Mouse (Mus musculus) hindbrain, embryonic 11.5 days (tissue): ENCODE measurements around the gene Arhgef38. TPM values are rescaled to one million over a fixed set of nuclear protein-coding genes. Genes with fewer than 3 reads are reported as not detected.
A peak's percentile ranks its signal among the peaks of the same experiment; 100 is the strongest.

ENCODE experiments used
- ATAC-seq: fragments of 200-750 bp; cut with Nextera tagmentation; 2 replicates; pipeline ENCODE4 v1.8.0; 2017; ENCODE audit warnings: mild to moderate bottlenecking, moderate TSS enrichment, moderate library complexity; ENCODE audit not compliant: low FRiP score
- DNase-seq: peaks from one replicate; pipeline ENCODE4 v3.0.0-alpha.2; 2015; ENCODE audit warnings: low spot score
- H3K27ac ChIP-seq: fragments of 300-500 bp; sonication (generic); 2 replicates; pipeline ENCODE4 v1.5.1; 2014; ENCODE audit warnings: mild to moderate bottlenecking, low read depth, low read length
- H3K27me3 ChIP-seq: fragments of 300-500 bp; sonication (generic); 2 replicates; pipeline ENCODE4 v1.6.1; 2014; ENCODE audit warnings: mild to moderate bottlenecking, low read length, moderate library complexity, mixed read lengths; ENCODE audit not compliant: control insufficient read depth, insufficient read depth
- H3K36me3 ChIP-seq: fragments of 300-500 bp; sonication (generic); 2 replicates; pipeline ENCODE4 v1.6.1; 2014; ENCODE audit warnings: mild to moderate bottlenecking, low read length, moderate library complexity, mixed read lengths; ENCODE audit not compliant: control insufficient read depth, insufficient read depth
- H3K4me1 ChIP-seq: fragments of 300-500 bp; sonication (generic); replicated peaks from 2 replicates; pipeline ENCODE4 v1.6.1; 2014; ENCODE audit warnings: low read length, mixed read lengths; ENCODE audit not compliant: control insufficient read depth, insufficient read depth
- H3K4me2 ChIP-seq: fragments of 300-500 bp; sonication (generic); replicated peaks from 2 replicates; pipeline ENCODE4 v1.6.1; 2014; ENCODE audit warnings: mild to moderate bottlenecking, low read depth, low read length
- H3K4me3 ChIP-seq: fragments of 300-500 bp; sonication (generic); 2 replicates; pipeline ENCODE4 v1.5.1; 2014; ENCODE audit warnings: low read depth, low read length
- H3K9ac ChIP-seq: fragments of 300-500 bp; sonication (generic); 2 replicates; pipeline ENCODE4 v1.6.1; 2014; ENCODE audit warnings: low read depth, low read length
- H3K9me3 ChIP-seq: fragments of 300-500 bp; sonication (generic); 2 replicates; pipeline ENCODE4 v1.6.1; 2016; ENCODE audit warnings: low read length; ENCODE audit not compliant: control insufficient read depth
- WGBS: fragments of 180-500 bp; shearing (Covaris S2); extraction: QIAGEN DNeasy Blood & Tissue Kit; methylation state at CpG from one replicate; pipeline ENCODE4 v1.1.7; 2014; 5-methylcytosine and 5-hydroxymethylcytosine counted together
- polyA plus RNA-seq: library from polyadenylated mRNA; unstranded; fragments of >200 nt; fragmentation: Nextera tagmentation; extraction: Ambion mirVana; gene quantifications from 2 replicates; pipeline ENCODE4 v1.2.1, GENCODE M21; 2014

Gene Arhgef38
- polyA plus RNA-seq = 0.23 and 0.61 TPM in 2 replicates

DNA sequence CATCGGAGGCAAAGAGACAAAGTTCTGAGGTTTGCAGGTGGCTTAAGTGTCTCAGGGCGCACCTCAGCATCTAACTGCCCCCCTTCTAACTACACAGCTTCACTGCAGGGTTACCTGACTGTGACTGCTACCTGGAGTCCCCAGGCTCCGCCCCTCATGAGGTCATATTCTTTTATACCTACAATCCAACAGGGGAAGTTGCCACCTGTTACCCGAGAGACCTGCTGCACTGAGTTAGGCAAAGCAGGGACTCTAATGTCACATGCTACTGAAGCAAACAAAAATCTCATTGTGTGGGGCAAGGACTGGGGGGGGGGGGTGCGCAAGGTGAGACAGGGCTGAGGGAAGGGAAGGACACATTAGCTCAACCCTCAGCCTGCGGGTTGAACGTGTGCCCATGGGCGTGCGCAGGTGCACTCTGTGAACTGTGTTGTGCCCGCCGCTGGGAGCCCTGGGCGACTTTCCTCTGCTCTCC lies at the start of gene Arhgef38:
Arhgef38 (minus strand) TSS at position 129 of the 475 bp plus-strand sequence.
- H3K9ac ChIP-seq = no peak within 1 kb of the TSS
- WGBS = 59% methylated on average over 11 of the region's 12 CpGs
- no peak within 1 kb of the TSS for H3K4me3 ChIP-seq
- H3K27me3 ChIP-seq = no peaks in the 10 kb centered on the region
- no peaks in the 10 kb centered on the region for H3K36me3 ChIP-seq
- no peaks in the 10 kb centered on the region for H3K9me3 ChIP-seq
- ATAC-seq = no peak
- H3K27ac ChIP-seq = no peak within 1 kb of the TSS
- no peaks in the 10 kb centered on the region for H3K4me1 ChIP-seq
- H3K4me2 ChIP-seq = no peak within 1 kb of the TSS
- no peak for DNase-seq

DNA sequence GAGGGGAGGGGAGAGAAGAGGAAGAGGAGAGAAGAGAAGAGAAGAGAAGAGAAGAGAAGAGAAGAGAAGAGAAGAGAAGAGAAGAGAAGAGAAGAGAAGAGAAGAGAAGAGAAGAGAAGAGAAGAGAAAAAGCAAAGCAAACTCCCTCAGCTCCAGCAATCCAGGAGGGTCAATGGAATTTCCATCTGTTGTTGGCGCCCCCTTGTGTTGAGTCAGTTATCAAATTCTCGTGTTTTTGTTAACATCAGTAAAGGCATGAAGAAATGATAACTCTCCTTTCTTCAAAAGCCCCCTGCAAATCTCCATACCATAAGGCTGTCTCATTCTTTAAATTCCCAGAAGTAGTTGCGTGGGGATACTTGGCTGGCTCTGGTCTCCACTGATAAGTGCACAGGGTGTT lies 37.1 kb upstream of the Arhgef38 start:
- Histone ChIP-seq H3K4me2 (no peak overlapping the region), H3K4me1 (no peaks in the 10 kb centered on the region), H3K27me3 (no peaks in the 10 kb centered on the region), H3K9ac (no peak overlapping the region), H3K27ac (no peak overlapping the region), H3K36me3 (no peaks in the 10 kb centered on the region), H3K9me3 (no peaks in the 10 kb centered on the region), H3K4me3 (no peak overlapping the region)
- ATAC-seq = no peak
- DNase-seq = peak; percentile 79
- WGBS = 14% methylated on average over 3 of the region's 3 CpGs

DNA sequence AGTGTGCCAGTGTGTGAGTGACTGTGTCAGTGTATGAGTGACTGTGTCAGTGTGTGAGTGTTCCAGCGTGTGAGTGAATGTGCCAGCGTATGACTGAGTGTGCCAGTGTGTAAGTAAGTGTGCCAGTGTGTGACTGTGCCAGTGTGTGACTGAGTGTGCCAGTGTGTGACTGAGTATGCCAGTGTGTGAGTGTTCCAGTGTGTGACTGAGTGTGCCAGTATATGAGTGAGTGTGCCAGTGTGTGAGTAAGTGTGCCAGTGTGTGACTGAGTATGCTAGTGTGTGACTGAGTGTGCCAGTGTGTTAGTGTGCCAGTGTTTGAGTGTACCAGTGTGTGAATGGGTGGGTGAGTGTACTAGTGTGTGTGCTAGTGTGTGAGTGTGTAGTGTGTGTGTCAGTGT lies 24.1 kb upstream of the Arhgef38 start:
- Histone ChIP-seq H3K36me3 (no peaks in the 10 kb centered on the region), H3K9me3 (no peaks in the 10 kb centered on the region), H3K27ac (no peak overlapping the region; the same call in 1 of the 2 replicates), H3K27me3 (no peaks in the 10 kb centered on the region), H3K4me3 (no peak overlapping the region), H3K4me2 (no peak overlapping the region), H3K9ac (no peak overlapping the region), H3K4me1 (no peaks in the 10 kb centered on the region)
- ATAC-seq = no peak
- no peak for DNase-seq
- WGBS = 94% methylated on average over 2 of the region's 2 CpGs

GRCm38 (mm10) chr3:133255842-133256241 lies 21.1 kb upstream of the Arhgef38 start:
- H3K9ac ChIP-seq = no peak overlapping the region
- no peaks in the 10 kb centered on the region for H3K27me3 ChIP-seq
- H3K4me2 ChIP-seq = no peak overlapping the region
- 77% methylated on average over 4 of the region's 4 CpGs for WGBS
- no peak for DNase-seq
- H3K27ac ChIP-seq = no peak overlapping the region
- no peaks in the 10 kb centered on the region for H3K9me3 ChIP-seq
- H3K36me3 ChIP-seq = no peaks in the 10 kb centered on the region
- no peak for ATAC-seq
- no peak overlapping the region for H3K4me3 ChIP-seq
- H3K4me1 ChIP-seq = no peaks in the 10 kb centered on the region

- peak; percentile 13 for DNase-seq
- no peak overlapping the region for H3K27ac ChIP-seq
- 74% methylated on average over 9 of the region's 9 CpGs for WGBS
Measured at GRCm38 (mm10) chr3:133244027-133244426, 9.3 kb upstream of the Arhgef38 start.

GRCm38 (mm10) chr3:133241916-133242315 lies 7.2 kb upstream of the Arhgef38 start:
- Histone ChIP-seq H3K4me1 (no peaks in the 10 kb centered on the region), H3K4me2 (no peak overlapping the region), H3K27ac (no peak overlapping the region), H3K36me3 (no peaks in the 10 kb centered on the region), H3K9ac (no peak overlapping the region), H3K9me3 (no peaks in the 10 kb centered on the region), H3K4me3 (no peak overlapping the region), H3K27me3 (no peaks in the 10 kb centered on the region)
- ATAC-seq (no peak), DNase-seq (no peak)
- 67% methylated on average over 1 of the region's 1 CpGs for WGBS

More at GRCm38 (mm10) chr3:133244027-133244426, 9.3 kb upstream of the Arhgef38 start:
- Histone ChIP-seq H3K9me3 (no peaks in the 10 kb centered on the region), H3K4me2 (no peak overlapping the region), H3K4me3 (no peak overlapping the region), H3K27me3 (no peaks in the 10 kb centered on the region), H3K4me1 (no peaks in the 10 kb centered on the region), H3K36me3 (no peaks in the 10 kb centered on the region), H3K9ac (no peak overlapping the region)
- ATAC-seq = no peak

DNA sequence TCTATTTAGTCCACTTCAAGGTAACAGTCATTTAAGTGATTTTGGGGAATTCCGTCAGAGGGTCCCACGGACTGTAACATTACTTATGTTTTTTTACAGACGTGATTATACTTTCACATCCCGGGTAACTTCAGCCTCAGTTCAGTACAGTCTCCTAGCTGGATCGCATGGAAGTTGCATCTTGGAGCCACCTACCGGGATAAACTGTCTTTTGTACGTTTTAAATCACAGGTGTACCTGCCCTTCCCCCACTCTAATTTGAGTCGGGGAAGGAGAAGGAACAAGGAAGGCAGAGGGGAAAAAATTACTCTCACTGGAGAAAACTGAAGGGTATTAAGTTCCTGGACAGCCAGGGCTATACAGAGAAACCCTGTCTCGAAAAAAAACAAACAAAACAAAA lies 756 bp downstream of the Arhgef38 start:
- DNase-seq = no peak

DNA sequence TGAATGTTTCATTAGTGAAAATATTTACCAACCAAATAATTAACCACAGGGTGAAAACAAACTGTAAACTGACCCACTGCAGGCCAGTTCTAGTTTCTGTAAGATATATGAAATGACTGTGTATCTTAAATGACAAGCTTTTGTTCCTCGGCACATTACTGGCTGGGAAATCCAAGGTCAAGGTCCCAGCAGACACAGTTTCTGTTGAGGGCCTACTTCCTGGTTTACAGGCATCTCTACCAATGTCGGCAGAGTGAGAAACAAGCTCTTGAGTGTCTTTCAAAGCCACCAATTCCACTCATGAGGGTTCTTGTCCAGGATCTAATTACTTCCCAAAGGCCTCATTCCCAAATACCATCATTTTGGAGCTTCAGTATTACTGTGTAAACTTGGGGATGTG lies 4.3 kb downstream of the Arhgef38 start:
- WGBS = 95% methylated on average over 2 of the region's 2 CpGs
- Histone ChIP-seq H3K4me1 (no peaks in the 10 kb centered on the region; the same call in 1 of the 2 replicates), H3K27me3 (no peaks in the 10 kb centered on the region), H3K36me3 (no peaks in the 10 kb centered on the region), H3K4me3 (no peak overlapping the region), H3K9ac (no peak overlapping the region), H3K27ac (no peak overlapping the region), H3K4me2 (no peak overlapping the region), H3K9me3 (no peaks in the 10 kb centered on the region)
- ATAC-seq = no peak
- no peak for DNase-seq

More for the DNA sequence above, 756 bp downstream of the Arhgef38 start:
- no peak overlapping the region for H3K9ac ChIP-seq
- H3K9me3 ChIP-seq = no peaks in the 10 kb centered on the region
- ATAC-seq = no peak
- H3K4me3 ChIP-seq = no peak overlapping the region
- no peaks in the 10 kb centered on the region for H3K4me1 ChIP-seq
- 66% methylated on average over 9 of the region's 9 CpGs for WGBS
- no peaks in the 10 kb centered on the region for H3K36me3 ChIP-seq
- no peak overlapping the region for H3K27ac ChIP-seq
- no peak overlapping the region for H3K4me2 ChIP-seq
- no peaks in the 10 kb centered on the region for H3K27me3 ChIP-seq

DNA sequence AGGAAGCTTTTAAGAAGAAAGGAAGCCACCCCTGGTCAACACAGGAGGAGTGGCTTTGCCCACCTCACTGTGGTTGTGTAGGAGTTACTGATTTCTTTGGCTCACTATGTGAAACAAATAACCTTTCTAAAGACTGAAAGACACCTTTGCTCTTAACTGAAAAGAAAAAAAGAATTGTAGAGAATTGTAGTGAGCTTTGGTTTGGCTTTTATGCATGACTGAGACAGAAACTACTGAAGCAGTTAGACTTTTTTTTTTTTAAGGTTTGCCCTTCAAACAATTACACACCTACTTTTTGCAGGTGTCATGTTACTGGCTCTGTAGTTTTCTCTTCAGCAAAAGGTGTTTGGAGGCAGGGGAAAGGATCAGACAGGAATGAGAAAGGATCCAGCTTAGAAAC lies 5.2 kb downstream of the Arhgef38 start:
- no peak overlapping the region for H3K4me3 ChIP-seq
- H3K27ac ChIP-seq = no peak overlapping the region
- H3K36me3 ChIP-seq = no peaks in the 10 kb centered on the region
- no peak overlapping the region for H3K4me2 ChIP-seq
- DNase-seq = no peak
- no peak for ATAC-seq
- H3K4me1 ChIP-seq = no peaks in the 10 kb centered on the region; the same call in 1 of the 2 replicates
- no peaks in the 10 kb centered on the region for H3K9me3 ChIP-seq
- H3K9ac ChIP-seq = no peak overlapping the region
- no peaks in the 10 kb centered on the region for H3K27me3 ChIP-seq
